Mouse (Mus musculus): Measurements from ENCODE around the gene Ano8. TPM values are rescaled to one million over a fixed set of nuclear protein-coding genes. Genes with fewer than 3 reads are reported as not detected.
"Not testable (repeated sequence)": the region's sequence is repeated elsewhere in the genome, so short reads cannot be mapped to it uniquely, and the experiment has no call there.

Gene Ano8
- polyA plus RNA-seq (2016; fragmentation: Nextera tagmentation; extraction: Ambion mirVana) = 3.0 and 3.4 TPM in 2 replicates

GRCm38 (mm10) chr8:71485142-71486135 lies at the start of gene Ano8:
TSS of gene Ano8 (minus strand) at chr8:71485963.
- Histone ChIP-seq H3K4me3 (peak within 1 kb of the TSS; percentile 95), H3K27me3 (ENCODE audit: low read depth, poor library complexity, severe bottlenecking) (peaks cover 20% of the 10 kb centered on the region), H3K9me3 (replicated peaks) (no peaks in the 10 kb centered on the region), H3K36me3 (peaks cover 51% of the 10 kb centered on the region), H3K27ac (replicated peaks) (peak within 1 kb of the TSS; percentile 99), H3K4me1 (peaks cover 61% of the 10 kb centered on the region)
- DNase-seq (ENCODE audit: low spot score) = peak; percentile 88
- WGBS = 5% methylated on average over 58 of the region's 58 CpGs

- Histone ChIP-seq H3K36me3 (no peaks in the 10 kb centered on the region), H3K9me3 (replicated peaks) (no peaks in the 10 kb centered on the region), H3K4me1 (peaks cover 18% of the 10 kb centered on the region), H3K27ac (replicated peaks) (no peak overlapping the region), H3K27me3 (ENCODE audit: low read depth, poor library complexity, severe bottlenecking) (peaks cover 44% of the 10 kb centered on the region), H3K4me3 (no peak overlapping the region)
- WGBS = 40% methylated on average over 3 of the region's 3 CpGs
- DNase-seq (ENCODE audit: low spot score) = no peak
Measured at GRCm38 (mm10) chr8:71534263-71534810, 48.6 kb upstream of the Ano8 start.

- WGBS = 70% methylated on average over 6 of the region's 12 CpGs
- H3K4me3 ChIP-seq; H3K36me3 ChIP-seq; DNase-seq (ENCODE audit: low spot score); H3K9me3 ChIP-seq (replicated peaks); H3K27ac ChIP-seq (replicated peaks): not testable (repeated sequence)
- Histone ChIP-seq H3K4me1 (peaks cover 23% of the 10 kb centered on the region), H3K27me3 (ENCODE audit: low read depth, poor library complexity, severe bottlenecking) (peaks cover 45% of the 10 kb centered on the region)
Measured at GRCm38 (mm10) chr8:71530735-71531467, 45.1 kb upstream of the Ano8 start.

GRCm38 (mm10) chr8:71528362-71529073 lies 42.8 kb upstream of the Ano8 start:
- no peak overlapping the region for H3K27ac ChIP-seq (replicated peaks)
- peaks cover 54% of the 10 kb centered on the region for H3K27me3 ChIP-seq (ENCODE audit: low read depth, poor library complexity, severe bottlenecking)
- WGBS = 89% methylated on average over 11 of the region's 11 CpGs
- H3K36me3 ChIP-seq = no peaks in the 10 kb centered on the region
- H3K9me3 ChIP-seq (replicated peaks) = no peaks in the 10 kb centered on the region
- DNase-seq (ENCODE audit: low spot score) = no peak
- no peak overlapping the region for H3K4me3 ChIP-seq
- peaks cover 28% of the 10 kb centered on the region for H3K4me1 ChIP-seq

DNA sequence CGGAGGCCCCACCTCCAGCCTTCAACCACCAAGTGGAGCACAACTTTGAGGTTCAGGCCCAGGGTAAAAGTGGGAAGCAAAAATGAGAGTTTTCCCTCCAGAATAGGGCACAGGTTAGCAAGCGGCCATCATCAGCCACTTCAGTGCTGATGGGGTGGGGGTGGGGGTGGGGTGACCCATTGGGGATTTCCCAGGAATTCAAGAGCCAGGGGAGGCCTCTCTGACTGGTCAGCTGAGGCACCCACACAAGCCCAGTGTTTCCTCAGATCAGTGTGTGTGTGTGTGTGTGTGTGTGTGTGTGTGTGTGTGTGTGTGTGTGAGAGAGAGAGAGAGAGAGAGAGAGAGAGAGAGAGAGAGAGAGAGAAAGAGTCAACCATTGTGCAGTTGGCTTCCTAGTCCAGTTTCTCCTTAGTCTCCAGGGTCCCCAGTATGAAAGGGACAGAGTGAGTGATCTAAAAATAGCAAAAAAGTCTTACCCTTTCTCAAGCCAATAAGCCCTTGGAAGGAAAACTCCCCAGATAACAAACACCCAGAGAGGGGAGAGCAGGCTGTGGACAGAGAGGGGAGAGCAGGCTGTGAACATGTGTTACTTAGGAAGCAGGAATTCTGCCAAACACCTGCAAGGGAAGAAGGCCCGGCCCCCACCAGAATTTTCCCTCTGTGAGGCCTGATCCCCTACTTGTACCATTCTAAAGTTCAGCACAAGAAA lies 41.6 kb upstream of the Ano8 start:
- no peaks in the 10 kb centered on the region for H3K9me3 ChIP-seq (replicated peaks)
- peaks cover 28% of the 10 kb centered on the region for H3K4me1 ChIP-seq
- no peak overlapping the region for H3K4me3 ChIP-seq
- peak overlapping the region; percentile 35; the same call in 1 of the 2 replicates for H3K27ac ChIP-seq (replicated peaks)
- no peaks in the 10 kb centered on the region for H3K36me3 ChIP-seq
- DNase-seq (ENCODE audit: low spot score) = no peak
- 52% methylated on average over 3 of the region's 3 CpGs for WGBS
- peaks cover 66% of the 10 kb centered on the region for H3K27me3 ChIP-seq (ENCODE audit: low read depth, poor library complexity, severe bottlenecking)

DNA sequence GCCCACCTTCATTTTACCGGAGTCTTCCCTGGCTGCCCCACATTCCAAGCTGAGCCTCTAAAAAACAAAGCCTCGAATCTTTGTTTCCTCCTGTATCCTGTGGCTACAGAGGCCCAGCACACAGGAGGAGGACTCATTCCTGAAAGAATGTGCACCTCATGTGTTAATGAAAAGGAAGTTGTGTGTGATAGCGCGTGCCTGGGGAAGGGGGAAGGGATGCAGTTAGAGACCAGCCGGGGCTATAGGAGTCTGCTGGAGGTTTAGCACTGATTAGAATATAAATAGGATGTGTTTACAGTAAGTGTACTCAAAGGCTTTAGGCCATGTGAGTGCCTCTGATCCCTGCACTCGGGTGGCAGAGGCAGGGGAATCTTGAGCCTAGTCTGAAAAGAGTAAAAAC lies 40.5 kb upstream of the Ano8 start:
- H3K27ac ChIP-seq (replicated peaks) = 0 out of 2 replicates have a peak overlapping the region, but pooled peaks have one; percentile 7
- peak; percentile 26 for DNase-seq (ENCODE audit: low spot score)
- no peak overlapping the region; the same call in 1 of the 2 replicates for H3K4me3 ChIP-seq
- no peaks in the 10 kb centered on the region for H3K36me3 ChIP-seq
- H3K9me3 ChIP-seq (replicated peaks) = no peaks in the 10 kb centered on the region
- H3K27me3 ChIP-seq (ENCODE audit: low read depth, poor library complexity, severe bottlenecking) = peaks cover 68% of the 10 kb centered on the region
- peaks cover 34% of the 10 kb centered on the region for H3K4me1 ChIP-seq
- WGBS = 2% methylated on average over 6 of the region's 6 CpGs

DNA sequence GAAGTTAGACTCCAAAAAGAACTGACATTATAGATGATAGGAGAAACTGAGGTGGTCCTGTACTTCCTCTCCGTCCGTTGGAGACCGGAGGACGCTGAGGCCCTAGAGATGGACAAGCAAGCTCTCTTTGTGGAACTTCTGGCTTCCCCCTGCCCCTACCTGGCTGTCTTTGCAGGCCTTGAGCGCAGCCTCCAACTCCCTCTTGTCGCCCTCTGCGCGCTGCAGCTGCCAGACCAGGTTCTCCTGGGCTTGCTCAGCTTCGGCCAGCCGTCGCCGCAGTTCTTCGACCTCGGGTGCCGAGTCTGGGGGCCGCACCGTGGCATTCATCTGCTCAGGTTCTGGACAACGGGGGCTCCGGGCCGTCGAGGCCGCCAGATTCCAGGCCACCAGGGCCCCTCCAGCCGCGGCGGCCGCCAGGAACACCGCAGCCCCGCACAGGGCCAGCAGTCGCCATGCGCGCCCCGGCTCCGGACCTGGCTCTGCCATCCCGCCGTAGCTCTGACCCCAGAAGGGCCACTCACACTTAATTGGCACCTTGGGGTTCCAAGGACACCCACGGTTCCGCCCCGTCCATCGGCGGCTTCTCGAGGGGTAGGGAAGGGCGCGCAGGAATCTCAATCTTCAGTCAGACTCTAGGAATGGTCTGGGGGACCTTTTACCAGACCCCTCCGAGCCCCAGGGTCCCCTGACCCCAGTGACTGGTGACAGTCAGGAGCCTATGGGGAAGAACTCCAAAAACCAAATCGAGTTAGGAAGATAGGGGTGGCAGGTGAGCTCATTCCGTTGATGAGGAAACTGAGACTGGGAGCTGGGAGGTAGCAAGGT lies 39.7 kb upstream of the Ano8 start, which contains the start of gene Ccdc194:
Gene Ccdc194, minus strand, starts transcription at position 486 of the 825 bp plus-strand sequence.
- Histone ChIP-seq H3K36me3 (no peaks in the 10 kb centered on the region), H3K27ac (replicated peaks) (peak within 1 kb of the TSS; percentile 7; the same call in 1 of the 2 replicates), H3K4me3 (peak within 1 kb of the TSS; percentile 38), H3K4me1 (peaks cover 35% of the 10 kb centered on the region), H3K9me3 (replicated peaks) (no peaks in the 10 kb centered on the region), H3K27me3 (ENCODE audit: low read depth, poor library complexity, severe bottlenecking) (peaks cover 68% of the 10 kb centered on the region)
- peak; percentile 40 for DNase-seq (ENCODE audit: low spot score)
- 5% methylated on average over 46 of the region's 46 CpGs for WGBS

- WGBS = 5% methylated on average over 17 of the region's 17 CpGs
- no peaks in the 10 kb centered on the region for H3K9me3 ChIP-seq (replicated peaks)
- peaks cover 43% of the 10 kb centered on the region for H3K4me1 ChIP-seq
- no peak overlapping the region for H3K27ac ChIP-seq (replicated peaks)
- no peak overlapping the region for H3K4me3 ChIP-seq
- H3K36me3 ChIP-seq = no peaks in the 10 kb centered on the region
- DNase-seq (ENCODE audit: low spot score) = peak; percentile 94
- peaks cover 45% of the 10 kb centered on the region for H3K27me3 ChIP-seq (ENCODE audit: low read depth, poor library complexity, severe bottlenecking)
Measured at GRCm38 (mm10) chr8:71521634-71522033, 35.9 kb upstream of the Ano8 start.

- H3K36me3 ChIP-seq; H3K27ac ChIP-seq (replicated peaks); H3K9me3 ChIP-seq (replicated peaks); H3K4me3 ChIP-seq: not testable (repeated sequence)
- Histone ChIP-seq H3K27me3 (ENCODE audit: low read depth, poor library complexity, severe bottlenecking) (peaks cover 21% of the 10 kb centered on the region), H3K4me1 (peaks cover 27% of the 10 kb centered on the region)
- WGBS = 46% methylated on average over 10 of the region's 10 CpGs
- DNase-seq (ENCODE audit: low spot score) = peak; percentile 57
Measured at GRCm38 (mm10) chr8:71519037-71519825, 33.5 kb upstream of the Ano8 start.

DNA sequence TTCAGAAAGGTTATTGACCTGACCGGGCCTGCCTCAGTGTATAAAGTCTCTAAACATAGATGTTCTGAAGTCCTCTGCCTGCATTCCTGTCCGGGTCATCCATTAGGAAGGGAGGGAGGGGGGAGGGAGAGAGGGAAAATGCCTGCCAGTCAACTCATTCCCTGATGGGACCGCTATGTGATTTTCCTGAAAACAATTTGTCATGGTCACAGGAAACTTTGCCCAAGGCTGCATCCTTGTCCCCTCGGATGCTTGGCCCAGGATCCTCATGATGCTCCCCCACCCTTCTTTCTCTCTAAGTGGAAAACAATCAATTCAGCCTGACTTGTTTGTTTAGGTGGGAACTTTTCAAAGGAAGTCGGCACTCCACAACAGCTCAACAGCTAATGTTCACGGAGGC lies 31.0 kb upstream of the Ano8 start:
- H3K36me3 ChIP-seq = no peaks in the 10 kb centered on the region
- DNase-seq (ENCODE audit: low spot score) = no peak
- no peak overlapping the region for H3K4me3 ChIP-seq
- no peaks in the 10 kb centered on the region for H3K9me3 ChIP-seq (replicated peaks)
- WGBS = 32% methylated on average over 6 of the region's 6 CpGs
- H3K4me1 ChIP-seq = peaks cover 26% of the 10 kb centered on the region
- H3K27me3 ChIP-seq (ENCODE audit: low read depth, poor library complexity, severe bottlenecking) = peaks cover 6% of the 10 kb centered on the region; the same call in 1 of the 2 replicates
- peak overlapping the region; percentile 38; the same call in 1 of the 2 replicates for H3K27ac ChIP-seq (replicated peaks)
